Mouse (Mus musculus) lung, postnatal 25 days (tissue): ENCODE measurements at regions not wholly inside any gene's neighbourhood (a gene's known extent, or its start where the extent isn't known, plus 50 kb on each side); places are given as distances from the start of the nearest gene placed in this dataset.
A peak's percentile ranks its signal among the peaks of the same experiment; 100 is the strongest.

Source experiments
- DNase-seq: peaks from one replicate; pipeline ENCODE4 v3.0.0; 2022; ENCODE audit warnings: low spot score

- no peak for DNase-seq
Observed at GRCm38 (mm10) chr6:81586441-81587117, 336.9 kb upstream of the Gcfc2 start.

- no peak for DNase-seq
Observed at GRCm38 (mm10) chr6:81589727-81590126, 333.7 kb upstream of the Gcfc2 start.

- no peak for DNase-seq
Observed at GRCm38 (mm10) chr6:81595926-81596325, 327.5 kb upstream of the Gcfc2 start.

GRCm38 (mm10) chr6:81608637-81609036 lies 314.8 kb upstream of the Gcfc2 start:
- DNase-seq, result peak; percentile 8

- DNase-seq, result no peak
Observed at GRCm38 (mm10) chr6:81611980-81612379, 311.5 kb upstream of the Gcfc2 start.

GRCm38 (mm10) chr6:81618018-81618417 lies 305.5 kb upstream of the Gcfc2 start:
- no peak for DNase-seq

- DNase-seq, result no peak
Observed at GRCm38 (mm10) chr6:81621028-81621427, 302.4 kb upstream of the Gcfc2 start.

GRCm38 (mm10) chr6:81622714-81623113 lies 300.8 kb upstream of the Gcfc2 start:
- no peak for DNase-seq

- DNase-seq, result no peak
Observed at GRCm38 (mm10) chr6:81625016-81625415, 298.5 kb upstream of the Gcfc2 start.

GRCm38 (mm10) chr6:81633586-81633985 lies 289.9 kb upstream of the Gcfc2 start:
- no peak for DNase-seq

GRCm38 (mm10) chr6:81647615-81648375 lies 275.7 kb upstream of the Gcfc2 start:
- peak; percentile 23 for DNase-seq

- DNase-seq, result no peak
Observed at GRCm38 (mm10) chr6:81651856-81652255, 271.6 kb upstream of the Gcfc2 start.

- DNase-seq, result no peak
Observed at GRCm38 (mm10) chr6:81655205-81655604, 268.3 kb upstream of the Gcfc2 start.

GRCm38 (mm10) chr6:81660478-81661395 lies 262.7 kb upstream of the Gcfc2 start:
- DNase-seq, result peak; percentile 4

GRCm38 (mm10) chr6:81668944-81669343 lies 254.5 kb upstream of the Gcfc2 start:
- DNase-seq, result no peak

GRCm38 (mm10) chr6:81673316-81673715 lies 250.2 kb upstream of the Gcfc2 start:
- DNase-seq, result no peak

GRCm38 (mm10) chr6:81697284-81697683 lies 226.2 kb upstream of the Gcfc2 start:
- no peak for DNase-seq

- DNase-seq, result no peak
Observed at GRCm38 (mm10) chr6:81698173-81698572, 225.3 kb upstream of the Gcfc2 start.

- no peak for DNase-seq
Observed at GRCm38 (mm10) chr6:81714867-81715266, 208.6 kb upstream of the Gcfc2 start.

GRCm38 (mm10) chr6:81716371-81716770 lies 207.1 kb upstream of the Gcfc2 start:
- DNase-seq, result no peak

- DNase-seq, result no peak
Observed at GRCm38 (mm10) chr6:81724601-81725545, 198.6 kb upstream of the Gcfc2 start.
